Mouse (Mus musculus): ENCODE results near the gene Cacna1c.

- TF ChIP-seq GATA1 (IDR thresholded peaks at IDR 0.05; ENCODE audit: borderline replicate concordance, low read length) (no peak), FLI1 (IDR thresholded peaks at IDR 0.05; ENCODE audit: low read length) (no peak)
Measured at GRCm38 (mm10) chr6:119137768-119138167, 58.5 kb downstream of the Cacna1c start.

Data from megakaryocyte, embryonic 14.5 days (primary cell).